Mouse (Mus musculus) neural tube, embryonic 14.5 days (tissue): ENCODE measurements at regions not wholly inside any gene's neighbourhood (a gene's known extent, or its start where the extent isn't known, plus 50 kb on each side); places are given as distances from the start of the nearest gene placed in this dataset.

Source experiments
- ATAC-seq: fragments of 200-750 bp; cut with Nextera tagmentation; 2 replicates; pipeline ENCODE4 v1.8.0; 2017; ENCODE audit warnings: low read depth, mild to moderate bottlenecking, moderate TSS enrichment, moderate library complexity
- H3K27ac ChIP-seq: fragments of 300-500 bp; sonication (generic); 2 replicates; pipeline ENCODE4 v1.5.1; 2014; ENCODE audit warnings: low read depth, mild to moderate bottlenecking, control low read depth, low read length, moderate library complexity, mixed read lengths
- H3K27me3 ChIP-seq: fragments of 300-500 bp; sonication (generic); 2 replicates; pipeline ENCODE4 v1.6.1; 2014; ENCODE audit warnings: low read length; ENCODE audit not compliant: control insufficient read depth, insufficient read depth
- H3K36me3 ChIP-seq: fragments of 300-500 bp; sonication (generic); 2 replicates; pipeline ENCODE4 v1.6.1; 2014; ENCODE audit warnings: low read length, mixed read lengths; ENCODE audit not compliant: control insufficient read depth, insufficient read depth
- H3K4me1 ChIP-seq: fragments of 300-500 bp; sonication (generic); 2 replicates; pipeline ENCODE4 v1.6.1; 2014; ENCODE audit warnings: low read length; ENCODE audit not compliant: control insufficient read depth, insufficient read depth
- H3K4me2 ChIP-seq: fragments of 300-500 bp; sonication (generic); 2 replicates; pipeline ENCODE4 v1.6.1; 2014; ENCODE audit warnings: mild to moderate bottlenecking, low read depth, low read length, control low read depth
- H3K4me3 ChIP-seq: fragments of 300-500 bp; sonication (generic); 2 replicates; pipeline ENCODE4 v1.5.1; 2014; ENCODE audit warnings: low read depth, low read length, control low read depth, mixed read lengths
- H3K9ac ChIP-seq: fragments of 300-500 bp; sonication (generic); replicated peaks from 2 replicates; pipeline ENCODE4 v1.6.1; 2014; ENCODE audit warnings: low read depth, mild to moderate bottlenecking, control low read depth, low read length, mixed read lengths
- H3K9me3 ChIP-seq: fragments of 300-500 bp; sonication (generic); 2 replicates; pipeline ENCODE4 v1.6.1; 2016; ENCODE audit warnings: low read length; ENCODE audit not compliant: control insufficient read depth
- WGBS: fragments of 180-500 bp; shearing (Covaris S2); extraction: QIAGEN DNeasy Blood & Tissue Kit; methylation state at CpG from one replicate; pipeline ENCODE4 v1.1.7; 2014; 5-methylcytosine and 5-hydroxymethylcytosine counted together

DNA sequence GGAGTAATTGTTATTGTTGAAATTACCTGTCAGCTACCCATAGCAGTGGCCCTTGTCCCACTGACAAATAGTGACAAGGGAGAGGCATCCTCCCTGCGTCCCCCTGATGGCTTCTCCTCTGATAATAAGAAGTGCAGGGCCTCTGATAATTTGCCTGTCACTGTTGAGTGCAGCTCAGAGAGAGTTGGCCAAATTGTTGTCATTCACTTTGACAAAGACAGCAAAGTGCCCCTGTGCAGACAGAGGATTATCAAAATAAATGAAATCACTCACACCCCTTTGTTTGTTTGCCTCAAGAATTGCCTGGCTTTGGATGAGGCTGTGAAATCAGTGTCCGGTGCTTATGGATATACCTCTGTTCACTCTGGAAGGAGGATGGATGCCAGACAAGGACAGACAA is 266.3 kb downstream of the Meis1 start:
- peak overlapping the region; percentile 66 for H3K27ac ChIP-seq
- ATAC-seq = no peak
- peak overlapping the region; percentile 2; the same call in 1 of the 2 replicates for H3K9ac ChIP-seq

DNA sequence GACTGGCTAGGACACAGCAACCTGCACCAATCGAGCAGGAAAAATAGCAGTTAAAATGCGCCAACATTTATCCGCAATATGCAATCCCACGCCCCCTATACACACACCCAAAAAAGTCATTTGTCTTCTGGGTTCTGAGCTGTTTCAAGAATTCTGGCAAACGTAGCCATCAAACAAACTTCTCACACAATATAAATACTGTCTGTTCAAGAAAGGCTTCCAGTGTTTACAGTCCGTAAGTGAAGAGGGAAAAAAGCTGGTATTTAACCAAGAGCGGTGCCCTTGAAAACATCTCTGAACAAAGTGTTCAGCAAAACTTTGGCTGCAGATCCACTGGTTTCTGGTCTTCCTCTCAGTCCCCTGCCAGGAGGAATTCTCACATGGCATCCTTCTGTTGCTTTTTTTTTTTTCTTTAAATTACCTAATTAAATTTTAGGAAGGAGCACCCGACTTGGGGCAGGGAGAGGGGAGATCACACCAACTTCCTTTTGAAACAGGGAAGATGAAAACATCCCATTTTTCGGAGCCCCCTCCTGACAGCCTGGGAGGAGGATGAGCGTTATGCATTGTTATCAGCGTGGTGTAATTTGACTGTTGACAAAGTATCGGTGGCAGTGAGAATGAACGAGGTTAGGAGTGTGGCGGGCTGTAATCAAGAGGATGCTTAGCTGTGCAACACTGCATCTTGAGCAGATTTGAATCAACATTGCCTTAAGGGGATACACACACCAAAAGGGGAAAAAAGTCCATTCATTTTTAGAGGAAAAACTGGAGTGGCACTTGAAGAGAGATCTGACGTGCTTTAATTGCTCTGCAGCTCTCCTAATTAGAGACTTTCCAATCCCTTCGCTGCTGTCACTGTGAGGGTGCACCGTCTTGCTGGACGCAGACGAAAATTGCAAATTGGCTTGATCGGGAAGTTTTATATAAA is 267.6 kb downstream of the Meis1 start:
- peak overlapping the region; percentile 14; the same call in 1 of the 2 replicates for H3K4me3 ChIP-seq
- 0 out of 2 replicates have a peak, but pooled peaks have one; percentile 19 for ATAC-seq
- peak overlapping the region; percentile 35 for H3K4me2 ChIP-seq
- peak overlapping the region; percentile 72 for H3K27ac ChIP-seq
- H3K27me3 ChIP-seq = no peaks in the 10 kb centered on the region
- H3K36me3 ChIP-seq = no peaks in the 10 kb centered on the region
- H3K4me1 ChIP-seq = peaks cover 58% of the 10 kb centered on the region
- H3K9ac ChIP-seq = peak overlapping the region; percentile 9
- WGBS = 7% methylated on average over 20 of the region's 20 CpGs
- H3K9me3 ChIP-seq = no peaks in the 10 kb centered on the region

More for the DNA sequence above, 266.3 kb downstream of the Meis1 start:
- peak overlapping the region; percentile 32 for H3K4me2 ChIP-seq
- no peak overlapping the region for H3K4me3 ChIP-seq
- no peaks in the 10 kb centered on the region for H3K36me3 ChIP-seq
- WGBS = 41% methylated on average over 2 of the region's 2 CpGs
- peaks cover 52% of the 10 kb centered on the region for H3K4me1 ChIP-seq
- H3K27me3 ChIP-seq = no peaks in the 10 kb centered on the region
- no peaks in the 10 kb centered on the region for H3K9me3 ChIP-seq

DNA sequence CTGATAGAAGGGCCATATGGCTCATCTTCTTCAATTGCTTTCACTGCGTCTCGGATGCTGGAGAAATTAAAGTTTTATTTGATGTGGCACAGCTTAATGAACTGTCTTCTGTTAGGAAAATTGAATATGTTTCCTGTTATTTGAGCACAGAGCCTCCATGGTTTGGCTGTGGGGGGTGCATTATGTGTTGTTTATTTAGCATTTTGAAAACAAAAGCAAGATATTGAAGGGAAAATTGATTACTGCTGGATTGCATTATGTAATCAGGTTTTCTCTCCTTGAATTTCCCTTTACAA is 268.8 kb downstream of the Meis1 start:
- peak overlapping the region; percentile 30; the same call in 1 of the 2 replicates for H3K4me2 ChIP-seq
- H3K9me3 ChIP-seq = no peaks in the 10 kb centered on the region
- 11% methylated on average over 2 of the region's 2 CpGs for WGBS
- ATAC-seq = no peak
- peaks cover 61% of the 10 kb centered on the region for H3K4me1 ChIP-seq
- no peaks in the 10 kb centered on the region for H3K36me3 ChIP-seq
- no peak overlapping the region for H3K4me3 ChIP-seq
- no peaks in the 10 kb centered on the region for H3K27me3 ChIP-seq
- H3K27ac ChIP-seq = peak overlapping the region; percentile 82
- no peak overlapping the region; the same call in 1 of the 2 replicates for H3K9ac ChIP-seq

DNA sequence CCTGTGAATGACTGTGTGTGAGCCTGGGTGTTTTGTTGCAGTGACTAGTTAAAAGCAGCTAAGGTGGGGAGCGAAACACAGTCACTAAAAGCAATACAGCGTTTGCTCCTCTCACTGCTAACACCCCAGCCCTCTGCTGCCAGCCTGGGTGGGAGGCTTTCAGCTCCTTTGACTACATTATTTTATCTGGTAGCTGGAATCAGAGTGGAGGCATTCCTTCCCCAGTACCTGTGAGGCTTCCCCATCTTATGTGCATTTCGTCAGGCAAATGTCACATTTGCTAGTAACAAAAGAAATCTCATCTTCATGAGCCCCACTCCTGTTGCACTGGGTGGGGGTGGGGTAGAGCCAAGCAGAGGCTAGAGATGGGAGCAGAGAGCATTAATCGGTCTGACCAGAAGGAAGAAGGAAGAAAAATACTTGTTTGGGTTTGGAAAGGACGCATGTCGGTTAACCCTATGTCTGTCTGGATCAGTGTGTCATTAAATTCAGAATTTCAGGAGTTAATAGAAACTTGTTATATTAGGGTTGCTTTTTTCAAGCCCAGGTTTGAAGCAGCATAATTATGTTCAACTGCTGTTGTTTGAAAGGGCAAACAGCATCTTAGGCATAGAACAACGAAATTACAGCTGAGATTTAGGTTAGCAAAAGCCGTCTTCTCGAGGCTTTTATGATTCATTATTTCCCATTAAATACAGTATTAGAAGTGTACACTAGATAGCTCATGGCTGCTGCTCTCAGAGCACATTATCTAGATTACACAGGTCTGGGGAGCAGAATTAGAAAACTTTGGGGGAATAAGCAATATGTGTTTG is 269.3 kb downstream of the Meis1 start:
- Histone ChIP-seq H3K27ac (peak overlapping the region; percentile 82), H3K4me1 (peaks cover 56% of the 10 kb centered on the region), H3K4me2 (peak overlapping the region; percentile 30; the same call in 1 of the 2 replicates), H3K9me3 (no peaks in the 10 kb centered on the region), H3K9ac (no peak overlapping the region), H3K36me3 (no peaks in the 10 kb centered on the region), H3K27me3 (no peaks in the 10 kb centered on the region), H3K4me3 (no peak overlapping the region)
- 0 out of 2 replicates have a peak, but pooled peaks have one; percentile 12 for ATAC-seq
- 9% methylated on average over 9 of the region's 9 CpGs for WGBS

DNA sequence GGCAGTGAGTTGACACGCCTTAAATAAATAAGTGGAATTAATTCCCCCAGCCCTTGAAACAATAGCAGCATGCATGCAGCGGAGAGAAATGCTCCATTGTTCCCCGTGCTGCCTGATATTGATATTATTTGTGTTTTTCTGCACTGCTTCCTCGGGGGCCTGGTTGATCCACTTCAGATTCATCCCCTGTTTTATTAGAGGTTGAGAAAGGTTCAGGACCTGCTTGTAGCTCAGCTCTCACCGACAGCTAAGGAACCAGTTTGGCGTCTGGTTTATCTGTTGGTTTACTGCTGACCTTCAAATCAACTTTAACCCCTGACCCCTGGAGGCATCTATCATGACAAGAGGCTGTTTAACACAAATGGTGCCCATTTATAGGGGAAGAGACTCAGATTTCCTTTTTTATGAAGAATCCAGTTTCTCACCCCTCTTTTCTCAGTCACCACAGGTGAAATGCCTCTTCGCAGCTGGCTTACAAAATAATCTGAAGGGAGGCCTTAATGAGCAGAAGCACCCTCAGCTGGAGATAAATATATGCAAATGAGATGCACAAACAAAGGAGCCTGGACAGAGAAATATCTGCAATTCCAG is 270.8 kb downstream of the Meis1 start:
- Histone ChIP-seq H3K36me3 (no peaks in the 10 kb centered on the region), H3K4me3 (no peak overlapping the region), H3K27ac (peak overlapping the region; percentile 82), H3K4me2 (peak overlapping the region; percentile 1; the same call in 1 of the 2 replicates), H3K27me3 (no peaks in the 10 kb centered on the region), H3K9me3 (no peaks in the 10 kb centered on the region), H3K4me1 (peaks cover 47% of the 10 kb centered on the region), H3K9ac (no peak overlapping the region)
- ATAC-seq = peak; percentile 18; the same call in 1 of the 2 replicates
- 12% methylated on average over 7 of the region's 7 CpGs for whole genome bisulfite sequencing

DNA sequence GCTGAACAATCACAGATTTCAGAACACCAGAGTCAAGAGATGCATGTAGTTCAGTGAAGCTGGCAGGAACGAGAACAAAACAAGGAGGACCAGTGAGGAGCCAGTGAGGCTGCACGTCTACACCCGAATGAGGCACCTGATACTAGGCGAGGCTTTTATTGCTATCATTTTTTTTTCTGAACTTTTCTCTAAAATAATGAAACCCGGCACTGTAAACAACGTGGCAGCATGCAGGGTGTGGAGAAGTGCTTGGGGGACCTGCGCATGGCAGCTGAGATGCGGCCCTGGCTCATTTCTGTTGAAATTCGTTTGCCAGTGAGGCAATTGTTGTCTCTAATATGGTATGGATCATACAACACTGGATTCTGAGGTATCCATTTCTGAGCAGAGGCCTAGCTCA is 271.4 kb downstream of the Meis1 start:
- no peak overlapping the region for H3K9ac ChIP-seq
- WGBS = 16% methylated on average over 9 of the region's 9 CpGs
- ATAC-seq = peak; percentile 12; the same call in 1 of the 2 replicates
- H3K9me3 ChIP-seq = no peaks in the 10 kb centered on the region
- H3K4me3 ChIP-seq = no peak overlapping the region
- H3K36me3 ChIP-seq = no peaks in the 10 kb centered on the region
- peak overlapping the region; percentile 82 for H3K27ac ChIP-seq
- no peaks in the 10 kb centered on the region for H3K27me3 ChIP-seq
- H3K4me2 ChIP-seq = no peak overlapping the region
- H3K4me1 ChIP-seq = peaks cover 42% of the 10 kb centered on the region

DNA sequence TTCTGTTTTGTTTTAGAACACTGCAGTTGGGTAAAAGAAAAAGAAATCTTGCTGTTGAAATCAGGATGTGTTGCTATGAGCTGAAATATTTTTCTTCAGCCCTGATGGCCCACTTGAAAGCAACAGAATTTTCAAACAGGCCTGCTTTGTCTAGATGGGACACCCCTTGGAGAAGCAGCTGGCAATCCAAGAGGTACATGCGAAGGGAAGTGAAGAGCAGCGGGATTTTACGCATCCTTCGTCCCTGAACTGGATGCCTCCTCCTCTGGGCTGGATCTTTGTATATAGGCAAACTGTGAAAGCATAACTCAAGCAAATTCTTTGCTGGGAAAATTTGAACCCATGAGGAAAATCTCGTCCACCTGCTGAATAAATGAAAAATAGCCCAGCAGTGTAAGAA is 272.3 kb downstream of the Meis1 start:
- H3K27me3 ChIP-seq = no peaks in the 10 kb centered on the region
- H3K27ac ChIP-seq = peak overlapping the region; percentile 16; the same call in 1 of the 2 replicates
- no peak overlapping the region for H3K4me2 ChIP-seq
- no peak overlapping the region for H3K4me3 ChIP-seq
- ATAC-seq = no peak
- H3K9me3 ChIP-seq = no peaks in the 10 kb centered on the region
- no peaks in the 10 kb centered on the region for H3K36me3 ChIP-seq
- peaks cover 40% of the 10 kb centered on the region for H3K4me1 ChIP-seq
- no peak overlapping the region for H3K9ac ChIP-seq
- 18% methylated on average over 5 of the region's 5 CpGs for WGBS

DNA sequence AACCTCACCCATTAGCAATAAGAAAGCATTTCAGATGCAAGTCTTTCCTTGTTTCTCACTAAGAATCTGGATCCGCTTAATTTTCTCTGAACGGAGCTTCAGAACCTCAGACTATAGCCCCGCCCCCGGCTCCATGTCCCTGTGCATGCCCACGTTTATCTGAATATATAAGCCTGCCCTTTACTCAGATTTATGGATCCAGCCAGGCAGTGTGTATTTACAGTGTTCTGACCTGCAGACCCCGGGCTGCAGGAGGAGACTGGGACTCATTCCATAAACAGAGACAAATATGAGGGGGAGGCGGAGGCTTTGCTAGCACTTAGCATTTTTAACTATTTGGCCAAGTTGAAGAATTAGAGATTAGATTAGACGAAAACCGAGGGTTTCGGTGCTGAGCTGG is 272.9 kb downstream of the Meis1 start:
- Histone ChIP-seq H3K36me3 (no peaks in the 10 kb centered on the region), H3K9me3 (no peaks in the 10 kb centered on the region), H3K4me2 (no peak overlapping the region), H3K9ac (no peak overlapping the region), H3K4me1 (peaks cover 36% of the 10 kb centered on the region), H3K27me3 (no peaks in the 10 kb centered on the region), H3K4me3 (no peak overlapping the region), H3K27ac (peak overlapping the region; percentile 36; the same call in 1 of the 2 replicates)
- 22% methylated on average over 10 of the region's 10 CpGs for WGBS
- ATAC-seq = 0 out of 2 replicates have a peak, but pooled peaks have one; percentile 26
